Mouse (Mus musculus) liver, adult 2 months (tissue): ENCODE measurements around the gene Hist1h2bn.
"Not testable (repeated sequence)": the region's sequence is repeated elsewhere in the genome, so short reads cannot be mapped to it uniquely, and the experiment has no call there.

Experiments used
- CTCF ChIP-seq: fragments of 200-500 bp; IDR thresholded peaks from 2 replicates; pipeline ENCODE4 v1.5.1; 2011; ENCODE audit warnings: low read depth, low read length, control low read depth
- POLR2A ChIP-seq: fragments of 200-500 bp; IDR thresholded peaks from 2 replicates; pipeline ENCODE4 v1.6.1; 2011; ENCODE audit warnings: low read length, control low read depth; ENCODE audit not compliant: insufficient read depth; ENCODE audit errors: extremely low read depth

GRCm38 (mm10) chr13:21717397-21718357 is 36.2 kb upstream of the Hist1h2bn start, which contains the start of gene Hist1h3h:
- TF ChIP-seq CTCF: not testable (repeated sequence)
- TF ChIP-seq POLR2A: 0 out of 2 replicates have a peak, but pooled peaks have one; percentile 17
